Mouse (Mus musculus): ENCODE measurements at regions not wholly inside any gene's neighbourhood (a gene's known extent, or its start where the extent isn't known, plus 50 kb on each side); places are given as distances from the start of the nearest gene placed in this dataset.

DNA sequence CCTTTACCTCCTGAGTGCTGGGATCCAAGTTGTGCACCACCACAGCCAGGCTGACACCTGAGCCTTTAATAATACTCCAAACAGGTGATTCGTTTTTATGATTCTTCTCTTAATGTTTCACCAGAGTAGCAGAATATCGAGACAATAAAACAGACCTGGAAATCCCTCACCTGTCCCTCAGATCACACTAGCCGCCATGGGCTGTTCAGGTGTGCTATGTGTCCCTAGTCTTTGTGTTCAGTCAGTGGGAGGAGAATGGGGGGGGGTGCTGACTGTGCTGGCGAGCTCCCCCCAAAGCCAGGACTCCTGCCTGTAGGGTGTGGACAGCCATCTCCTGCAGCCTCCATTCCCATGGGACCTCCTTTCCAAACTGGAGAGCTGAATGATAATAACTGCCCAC, 168.9 kb upstream of the Nfe2l3 start:
- TF ChIP-seq POLR2A (IDR thresholded peaks at IDR 0.05; ENCODE audit: extremely low read depth, insufficient read depth, low read length) (no peak), CTCF (IDR thresholded peaks at IDR 0.05; ENCODE audit: low read depth, low read length) (no peak)
- Histone ChIP-seq H3K27me3 (ENCODE audit: control insufficient read depth, insufficient read depth, low read length) (no peaks in the 10 kb centered on the region), H3K9ac (ENCODE audit: low read depth, low read length) (no peak overlapping the region), H3K79me2 (ENCODE audit: control insufficient read depth, insufficient read depth, low read length) (no peaks in the 10 kb centered on the region), H3K4me3 (ENCODE audit: insufficient read depth, low read depth, low read length) (no peak overlapping the region), H3K4me1 (ENCODE audit: control insufficient read depth, insufficient read depth, low read length) (peaks cover 2% of the 10 kb centered on the region; the same call in 1 of the 2 replicates), H3K27ac (replicated peaks; ENCODE audit: insufficient read depth, low read depth, low read length) (no peak overlapping the region), H3K36me3 (ENCODE audit: control insufficient read depth, insufficient read depth, low read length) (no peaks in the 10 kb centered on the region)
- 82% methylated on average over 4 of the region's 4 CpGs for WGBS
- DNase-seq (ENCODE audit: extremely low read depth, low read depth, low spot score) = no peak

DNA sequence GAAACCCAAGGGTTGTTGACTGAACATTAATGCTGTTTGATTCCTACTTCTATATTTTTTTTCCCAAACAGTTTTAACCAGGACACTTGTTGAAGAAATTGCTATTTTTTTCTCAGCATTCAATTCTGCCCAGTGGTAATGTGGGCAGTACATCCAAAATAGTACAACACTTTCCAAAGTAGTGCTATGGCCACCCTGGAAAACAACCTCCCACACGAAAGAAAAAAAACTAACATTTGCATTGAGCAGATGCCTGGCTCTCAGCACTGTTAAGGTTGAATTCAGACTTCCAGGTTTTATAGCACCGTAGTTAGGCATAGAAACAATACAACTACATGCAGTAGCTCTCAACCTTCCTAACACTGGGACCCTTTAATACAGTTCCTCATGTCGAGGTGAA, 167.1 kb upstream of the Nfe2l3 start:
- DNase-seq (ENCODE audit: extremely low read depth, low read depth, low spot score) = no peak
- no peak for TF ChIP-seq POLR2A (IDR thresholded peaks at IDR 0.05; ENCODE audit: extremely low read depth, insufficient read depth, low read length)
- TF ChIP-seq CTCF (IDR thresholded peaks at IDR 0.05; ENCODE audit: low read depth, low read length) = no peak
- Histone ChIP-seq H3K9ac (ENCODE audit: low read depth, low read length) (no peak overlapping the region), H3K36me3 (ENCODE audit: control insufficient read depth, insufficient read depth, low read length) (no peaks in the 10 kb centered on the region), H3K4me3 (ENCODE audit: insufficient read depth, low read depth, low read length) (no peak overlapping the region), H3K79me2 (ENCODE audit: control insufficient read depth, insufficient read depth, low read length) (peaks cover 3% of the 10 kb centered on the region; the same call in 1 of the 2 replicates), H3K27ac (replicated peaks; ENCODE audit: insufficient read depth, low read depth, low read length) (no peak overlapping the region), H3K27me3 (ENCODE audit: control insufficient read depth, insufficient read depth, low read length) (no peaks in the 10 kb centered on the region), H3K4me1 (ENCODE audit: control insufficient read depth, insufficient read depth, low read length) (peaks cover 4% of the 10 kb centered on the region)
- 75% methylated on average over 3 of the region's 3 CpGs for WGBS

DNA sequence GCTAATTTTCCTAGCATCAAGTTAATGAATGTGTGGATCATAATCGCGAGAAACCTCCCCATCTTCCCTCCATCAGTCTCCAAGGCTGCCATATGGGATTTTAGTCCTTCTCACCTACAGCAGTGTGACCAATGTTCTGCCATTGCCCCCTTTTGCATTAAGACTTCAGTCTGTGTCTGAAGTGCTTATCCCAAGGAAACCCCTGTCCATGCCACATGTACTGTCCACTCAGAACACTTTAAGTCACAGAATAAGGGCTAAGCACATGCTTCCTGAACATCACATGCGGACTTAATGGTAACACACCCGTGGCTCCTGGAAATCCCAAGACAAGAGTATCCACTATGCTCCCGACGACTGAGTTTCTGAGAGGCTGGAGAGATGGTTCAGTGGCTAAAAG, 165.7 kb upstream of the Nfe2l3 start:
- no peak for TF ChIP-seq POLR2A (IDR thresholded peaks at IDR 0.05; ENCODE audit: extremely low read depth, insufficient read depth, low read length)
- no peak for TF ChIP-seq CTCF (IDR thresholded peaks at IDR 0.05; ENCODE audit: low read depth, low read length)
- WGBS = 83% methylated on average over 6 of the region's 6 CpGs
- H3K36me3 ChIP-seq (ENCODE audit: control insufficient read depth, insufficient read depth, low read length) = no peaks in the 10 kb centered on the region

DNA sequence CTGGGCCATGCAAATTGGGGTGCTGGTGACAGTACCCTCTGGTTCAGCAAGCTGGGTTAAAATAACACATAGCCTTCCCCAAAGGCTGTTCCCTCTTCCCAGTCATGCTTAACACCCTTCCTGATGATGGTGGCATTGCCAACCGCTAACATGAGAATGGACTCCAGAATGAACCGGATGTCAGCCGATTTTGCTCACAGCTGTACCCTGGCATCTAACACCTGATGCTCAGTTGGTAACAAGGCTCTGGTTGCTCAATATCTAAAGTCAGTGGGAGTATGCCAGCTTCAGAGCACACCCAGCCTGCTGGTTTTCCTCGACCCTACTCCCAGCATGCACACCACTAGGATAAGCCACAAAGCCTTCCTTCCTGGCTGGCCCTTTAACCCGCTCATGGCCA, 164.6 kb upstream of the Nfe2l3 start:
- no peak for TF ChIP-seq POLR2A (IDR thresholded peaks at IDR 0.05; ENCODE audit: extremely low read depth, insufficient read depth, low read length)
- TF ChIP-seq CTCF (IDR thresholded peaks at IDR 0.05; ENCODE audit: low read depth, low read length) = no peak
- Histone ChIP-seq H3K4me1 (ENCODE audit: control insufficient read depth, insufficient read depth, low read length) (peaks cover 8% of the 10 kb centered on the region), H3K9ac (ENCODE audit: low read depth, low read length) (no peak overlapping the region), H3K36me3 (ENCODE audit: control insufficient read depth, insufficient read depth, low read length) (no peaks in the 10 kb centered on the region), H3K27me3 (ENCODE audit: control insufficient read depth, insufficient read depth, low read length) (no peaks in the 10 kb centered on the region), H3K4me3 (ENCODE audit: insufficient read depth, low read depth, low read length) (no peak overlapping the region), H3K27ac (replicated peaks; ENCODE audit: insufficient read depth, low read depth, low read length) (no peak overlapping the region; the same call in 1 of the 2 replicates), H3K79me2 (ENCODE audit: control insufficient read depth, insufficient read depth, low read length) (peaks cover 5% of the 10 kb centered on the region; the same call in 1 of the 2 replicates)
- 31% methylated on average over 5 of the region's 5 CpGs for WGBS
- peak; percentile 79 for DNase-seq (ENCODE audit: extremely low read depth, low read depth, low spot score)

More for the DNA sequence above, 165.7 kb upstream of the Nfe2l3 start:
- Histone ChIP-seq H3K9ac (ENCODE audit: low read depth, low read length) (no peak overlapping the region), H3K4me3 (ENCODE audit: insufficient read depth, low read depth, low read length) (no peak overlapping the region), H3K27ac (replicated peaks; ENCODE audit: insufficient read depth, low read depth, low read length) (no peak overlapping the region), H3K4me1 (ENCODE audit: control insufficient read depth, insufficient read depth, low read length) (peaks cover 7% of the 10 kb centered on the region), H3K79me2 (ENCODE audit: control insufficient read depth, insufficient read depth, low read length) (peaks cover 5% of the 10 kb centered on the region; the same call in 1 of the 2 replicates), H3K27me3 (ENCODE audit: control insufficient read depth, insufficient read depth, low read length) (no peaks in the 10 kb centered on the region)
- no peak for DNase-seq (ENCODE audit: extremely low read depth, low read depth, low spot score)

DNA sequence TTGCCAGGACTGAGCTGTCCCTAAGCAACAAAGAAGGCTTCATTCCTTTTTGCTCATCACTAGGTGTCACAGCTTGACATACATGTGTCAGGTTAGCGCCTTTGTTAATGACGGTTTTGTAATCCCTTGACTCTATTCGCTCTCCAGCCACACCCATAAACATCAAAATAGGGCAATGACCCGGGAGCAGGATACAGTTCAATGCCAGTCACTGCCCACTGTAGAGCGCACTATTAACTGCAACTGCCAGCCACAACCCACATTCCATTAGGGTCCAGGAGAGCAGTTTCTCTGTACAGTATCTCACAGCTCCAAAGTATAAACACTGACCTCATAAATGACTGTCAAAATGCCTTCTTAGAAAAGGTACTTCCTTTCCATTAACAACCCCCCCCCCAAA, 163.5 kb upstream of the Nfe2l3 start:
- DNase-seq (ENCODE audit: extremely low read depth, low read depth, low spot score) = peak; percentile 84
- peaks cover 5% of the 10 kb centered on the region; the same call in 1 of the 2 replicates for H3K79me2 ChIP-seq (ENCODE audit: control insufficient read depth, insufficient read depth, low read length)
- peaks cover 8% of the 10 kb centered on the region for H3K4me1 ChIP-seq (ENCODE audit: control insufficient read depth, insufficient read depth, low read length)
- no peak for TF ChIP-seq CTCF (IDR thresholded peaks at IDR 0.05; ENCODE audit: low read depth, low read length)
- TF ChIP-seq POLR2A (IDR thresholded peaks at IDR 0.05; ENCODE audit: extremely low read depth, insufficient read depth, low read length) = no peak
- H3K4me3 ChIP-seq (ENCODE audit: insufficient read depth, low read depth, low read length) = no peak overlapping the region
- 16% methylated on average over 5 of the region's 5 CpGs for WGBS
- no peaks in the 10 kb centered on the region for H3K36me3 ChIP-seq (ENCODE audit: control insufficient read depth, insufficient read depth, low read length)
- no peak overlapping the region; the same call in 1 of the 2 replicates for H3K27ac ChIP-seq (replicated peaks; ENCODE audit: insufficient read depth, low read depth, low read length)
- no peaks in the 10 kb centered on the region for H3K27me3 ChIP-seq (ENCODE audit: control insufficient read depth, insufficient read depth, low read length)
- no peak overlapping the region for H3K9ac ChIP-seq (ENCODE audit: low read depth, low read length)

DNA sequence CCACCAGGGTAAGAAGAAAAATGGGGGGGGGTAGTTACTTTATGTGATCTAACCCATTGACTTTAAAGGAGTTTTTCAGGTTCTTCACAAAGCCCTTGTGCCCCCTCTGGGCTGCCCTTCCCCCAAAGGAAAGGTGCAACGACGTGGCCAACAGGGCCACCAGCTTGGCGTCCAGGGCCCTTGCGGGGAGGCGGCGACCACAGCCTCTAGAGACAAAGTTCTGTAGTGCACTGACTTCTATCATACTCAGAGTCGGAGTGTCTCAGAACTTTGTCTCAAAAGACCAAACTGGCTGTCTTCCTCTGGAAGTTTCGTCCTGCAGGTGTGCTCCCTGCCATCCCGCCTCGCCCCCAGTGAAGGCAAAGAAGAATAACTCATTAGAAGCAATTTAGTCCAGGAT, 162.9 kb upstream of the Nfe2l3 start:
- peak overlapping the region; percentile 99 for H3K9ac ChIP-seq (ENCODE audit: low read depth, low read length)
- peaks cover 5% of the 10 kb centered on the region; the same call in 1 of the 2 replicates for H3K79me2 ChIP-seq (ENCODE audit: control insufficient read depth, insufficient read depth, low read length)
- H3K4me1 ChIP-seq (ENCODE audit: control insufficient read depth, insufficient read depth, low read length) = peaks cover 8% of the 10 kb centered on the region
- no peaks in the 10 kb centered on the region for H3K27me3 ChIP-seq (ENCODE audit: control insufficient read depth, insufficient read depth, low read length)
- TF ChIP-seq POLR2A (IDR thresholded peaks at IDR 0.05; ENCODE audit: extremely low read depth, insufficient read depth, low read length) (no peak), CTCF (IDR thresholded peaks at IDR 0.05; ENCODE audit: low read depth, low read length) (no peak)
- H3K4me3 ChIP-seq (ENCODE audit: insufficient read depth, low read depth, low read length) = peak overlapping the region; percentile 96
- WGBS = 13% methylated on average over 10 of the region's 10 CpGs
- no peaks in the 10 kb centered on the region for H3K36me3 ChIP-seq (ENCODE audit: control insufficient read depth, insufficient read depth, low read length)
- no peak for DNase-seq (ENCODE audit: extremely low read depth, low read depth, low spot score)
- H3K27ac ChIP-seq (replicated peaks; ENCODE audit: insufficient read depth, low read depth, low read length) = peak overlapping the region; percentile 98
